Mouse (Mus musculus): ENCODE measurements around the gene Gm35315. TPM values are rescaled to one million over a fixed set of nuclear protein-coding genes. Genes with fewer than 3 reads are reported as not detected.
A peak's percentile ranks its signal among the peaks of the same experiment; 100 is the strongest.
"Not testable (repeated sequence)": the region's sequence is repeated elsewhere in the genome, so short reads cannot be mapped to it uniquely, and the experiment has no call there.

Gene Gm35315
- polyA plus RNA-seq (2015; fragmentation: Nextera tagmentation; extraction: Ambion mirVana): 1.6 and 1.7 TPM in 2 replicates

GRCm38 (mm10) chr5:110094030-110094846 is at the start of gene Gm35315:
Gene Gm35315 (minus strand): TSS chr5:110094420.
- ATAC-seq (ENCODE audit: low FRiP score, low TSS enrichment): peak; percentile 98
- peak within 1 kb of the TSS; percentile 76 for H3K4me2 ChIP-seq (replicated peaks; ENCODE audit: low read depth, low read length)
- H3K9ac ChIP-seq (replicated peaks; ENCODE audit: low read length): peak within 1 kb of the TSS; percentile 72
- H3K4me1 ChIP-seq (ENCODE audit: insufficient read depth, low read length): peaks cover 11% of the 10 kb centered on the region
- H3K4me3 ChIP-seq (ENCODE audit: low read length): peak within 1 kb of the TSS; percentile 68
- H3K27me3 ChIP-seq (ENCODE audit: insufficient read depth, low read length): no peaks in the 10 kb centered on the region
- H3K27ac ChIP-seq (ENCODE audit: low read length): peak within 1 kb of the TSS; percentile 55
- 1% methylated on average over 25 of the region's 25 CpGs for WGBS
- H3K36me3 ChIP-seq (ENCODE audit: insufficient read depth, low read length): no peaks in the 10 kb centered on the region
- H3K9me3 ChIP-seq (ENCODE audit: low read length): no peaks in the 10 kb centered on the region

- Histone ChIP-seq H3K27me3 (ENCODE audit: insufficient read depth, low read length) (no peaks in the 10 kb centered on the region), H3K36me3 (ENCODE audit: insufficient read depth, low read length) (peaks cover 44% of the 10 kb centered on the region), H3K9me3 (ENCODE audit: low read length) (no peaks in the 10 kb centered on the region), H3K4me2 (replicated peaks; ENCODE audit: low read depth, low read length) (no peak overlapping the region), H3K27ac (ENCODE audit: low read length) (no peak overlapping the region), H3K4me3 (ENCODE audit: low read length) (no peak overlapping the region), H3K4me1 (ENCODE audit: insufficient read depth, low read length) (no peaks in the 10 kb centered on the region), H3K9ac (replicated peaks; ENCODE audit: low read length) (no peak overlapping the region)
- WGBS: 88% methylated on average over 5 of the region's 5 CpGs
- no peak for ATAC-seq (ENCODE audit: low FRiP score, low TSS enrichment)
Measured at GRCm38 (mm10) chr5:110143007-110143406, 48.8 kb upstream of the Gm35315 start.

- H3K4me2 ChIP-seq (replicated peaks; ENCODE audit: low read depth, low read length): no peak overlapping the region
- peaks cover 37% of the 10 kb centered on the region for H3K36me3 ChIP-seq (ENCODE audit: insufficient read depth, low read length)
- H3K4me1 ChIP-seq (ENCODE audit: insufficient read depth, low read length): no peaks in the 10 kb centered on the region
- no peak overlapping the region for H3K9ac ChIP-seq (replicated peaks; ENCODE audit: low read length)
- no peak for ATAC-seq (ENCODE audit: low FRiP score, low TSS enrichment)
- no peaks in the 10 kb centered on the region for H3K9me3 ChIP-seq (ENCODE audit: low read length)
- WGBS: 87% methylated on average over 2 of the region's 2 CpGs
- H3K27me3 ChIP-seq (ENCODE audit: insufficient read depth, low read length): no peaks in the 10 kb centered on the region
- H3K27ac ChIP-seq (ENCODE audit: low read length): no peak overlapping the region
- no peak overlapping the region for H3K4me3 ChIP-seq (ENCODE audit: low read length)
Measured at GRCm38 (mm10) chr5:110142309-110142708, 48.1 kb upstream of the Gm35315 start.

- 0 out of 2 replicates have a peak, but pooled peaks cover 11% of the 10 kb centered on the region for H3K4me1 ChIP-seq (ENCODE audit: insufficient read depth, low read length)
- no peak overlapping the region for H3K4me3 ChIP-seq (ENCODE audit: low read length)
- H3K36me3 ChIP-seq (ENCODE audit: insufficient read depth, low read length): peaks cover 25% of the 10 kb centered on the region
- H3K4me2 ChIP-seq (replicated peaks; ENCODE audit: low read depth, low read length): no peak overlapping the region
- H3K27ac ChIP-seq (ENCODE audit: low read length): no peak overlapping the region
- no peaks in the 10 kb centered on the region for H3K9me3 ChIP-seq (ENCODE audit: low read length)
- no peak overlapping the region for H3K9ac ChIP-seq (replicated peaks; ENCODE audit: low read length)
- WGBS: 93% methylated on average over 7 of the region's 7 CpGs
- H3K27me3 ChIP-seq (ENCODE audit: insufficient read depth, low read length): no peaks in the 10 kb centered on the region
- ATAC-seq (ENCODE audit: low FRiP score, low TSS enrichment): no peak
Measured at GRCm38 (mm10) chr5:110140424-110140823, 46.2 kb upstream of the Gm35315 start.

DNA sequence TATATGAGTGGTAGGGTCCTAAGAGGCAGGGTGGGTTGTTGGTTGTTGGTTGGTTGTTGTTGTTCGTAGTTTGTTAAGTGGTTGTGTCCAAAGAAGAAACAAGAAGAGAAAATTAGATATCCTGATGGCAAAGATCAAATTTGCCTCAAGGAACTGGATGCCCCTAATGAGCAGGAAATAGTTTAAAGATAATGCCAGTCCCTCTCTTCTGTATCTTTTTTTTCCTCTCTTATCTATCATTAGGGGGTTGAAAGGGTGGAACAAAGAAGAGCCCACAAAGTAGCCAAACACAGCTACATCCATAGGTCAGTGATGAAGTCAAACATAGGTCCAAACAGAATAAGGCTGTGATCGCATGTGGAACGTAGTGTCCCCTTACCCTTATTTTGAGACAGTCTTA is 45.1 kb upstream of the Gm35315 start:
- Histone ChIP-seq H3K4me2 (replicated peaks; ENCODE audit: low read depth, low read length) (no peak overlapping the region), H3K36me3 (ENCODE audit: insufficient read depth, low read length) (peaks cover 16% of the 10 kb centered on the region), H3K27ac (ENCODE audit: low read length) (no peak overlapping the region), H3K4me3 (ENCODE audit: low read length) (no peak overlapping the region), H3K9ac (replicated peaks; ENCODE audit: low read length) (no peak overlapping the region), H3K4me1 (ENCODE audit: insufficient read depth, low read length) (0 out of 2 replicates have a peak, but pooled peaks cover 11% of the 10 kb centered on the region), H3K27me3 (ENCODE audit: insufficient read depth, low read length) (no peaks in the 10 kb centered on the region), H3K9me3 (ENCODE audit: low read length) (peaks cover 5% of the 10 kb centered on the region; the same call in 1 of the 2 replicates)
- 92% methylated on average over 3 of the region's 3 CpGs for WGBS
- no peak for ATAC-seq (ENCODE audit: low FRiP score, low TSS enrichment)

DNA sequence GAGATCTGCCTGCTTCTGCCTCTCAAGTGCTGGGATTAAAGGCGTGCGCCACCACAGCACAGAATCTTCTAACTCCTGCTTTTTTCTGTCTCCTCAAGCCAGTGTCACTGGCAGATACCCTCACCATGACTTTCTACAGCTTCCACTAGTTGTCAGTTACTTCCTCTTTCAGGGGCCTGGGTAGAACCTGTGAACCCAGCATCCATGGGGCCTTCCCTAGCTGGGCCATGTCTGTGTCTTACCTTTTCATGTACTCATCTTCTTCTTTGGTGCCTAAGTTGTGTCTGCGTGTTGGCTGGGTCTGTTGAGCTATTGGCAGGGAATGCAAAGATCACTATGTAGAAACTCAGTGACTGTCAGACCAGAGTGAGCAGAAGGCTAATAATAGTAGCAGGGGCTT is 43.6 kb upstream of the Gm35315 start:
- ATAC-seq (ENCODE audit: low FRiP score, low TSS enrichment): no peak
- Histone ChIP-seq H3K27me3 (ENCODE audit: insufficient read depth, low read length) (no peaks in the 10 kb centered on the region), H3K9me3 (ENCODE audit: low read length) (peaks cover 14% of the 10 kb centered on the region), H3K27ac (ENCODE audit: low read length) (no peak overlapping the region), H3K36me3 (ENCODE audit: insufficient read depth, low read length) (peaks cover 6% of the 10 kb centered on the region), H3K9ac (replicated peaks; ENCODE audit: low read length) (no peak overlapping the region), H3K4me1 (ENCODE audit: insufficient read depth, low read length) (0 out of 2 replicates have a peak, but pooled peaks cover 11% of the 10 kb centered on the region), H3K4me3 (ENCODE audit: low read length) (no peak overlapping the region), H3K4me2 (replicated peaks; ENCODE audit: low read depth, low read length) (no peak overlapping the region)
- 95% methylated on average over 3 of the region's 3 CpGs for WGBS

- Histone ChIP-seq H3K4me3 (ENCODE audit: low read length) (peak overlapping the region; percentile 95), H3K27me3 (ENCODE audit: insufficient read depth, low read length) (no peaks in the 10 kb centered on the region), H3K4me1 (ENCODE audit: insufficient read depth, low read length) (0 out of 2 replicates have a peak, but pooled peaks cover 11% of the 10 kb centered on the region), H3K9ac (replicated peaks; ENCODE audit: low read length) (peak overlapping the region; percentile 83), H3K4me2 (replicated peaks; ENCODE audit: low read depth, low read length) (peak overlapping the region; percentile 77), H3K27ac (ENCODE audit: low read length) (peak overlapping the region; percentile 55; the same call in 1 of the 2 replicates), H3K36me3 (ENCODE audit: insufficient read depth, low read length) (peaks cover 8% of the 10 kb centered on the region), H3K9me3 (ENCODE audit: low read length) (peaks cover 17% of the 10 kb centered on the region)
- 4% methylated on average over 18 of the region's 18 CpGs for WGBS
- no peak for ATAC-seq (ENCODE audit: low FRiP score, low TSS enrichment)
Measured at GRCm38 (mm10) chr5:110136087-110136464, 41.9 kb upstream of the Gm35315 start.

DNA sequence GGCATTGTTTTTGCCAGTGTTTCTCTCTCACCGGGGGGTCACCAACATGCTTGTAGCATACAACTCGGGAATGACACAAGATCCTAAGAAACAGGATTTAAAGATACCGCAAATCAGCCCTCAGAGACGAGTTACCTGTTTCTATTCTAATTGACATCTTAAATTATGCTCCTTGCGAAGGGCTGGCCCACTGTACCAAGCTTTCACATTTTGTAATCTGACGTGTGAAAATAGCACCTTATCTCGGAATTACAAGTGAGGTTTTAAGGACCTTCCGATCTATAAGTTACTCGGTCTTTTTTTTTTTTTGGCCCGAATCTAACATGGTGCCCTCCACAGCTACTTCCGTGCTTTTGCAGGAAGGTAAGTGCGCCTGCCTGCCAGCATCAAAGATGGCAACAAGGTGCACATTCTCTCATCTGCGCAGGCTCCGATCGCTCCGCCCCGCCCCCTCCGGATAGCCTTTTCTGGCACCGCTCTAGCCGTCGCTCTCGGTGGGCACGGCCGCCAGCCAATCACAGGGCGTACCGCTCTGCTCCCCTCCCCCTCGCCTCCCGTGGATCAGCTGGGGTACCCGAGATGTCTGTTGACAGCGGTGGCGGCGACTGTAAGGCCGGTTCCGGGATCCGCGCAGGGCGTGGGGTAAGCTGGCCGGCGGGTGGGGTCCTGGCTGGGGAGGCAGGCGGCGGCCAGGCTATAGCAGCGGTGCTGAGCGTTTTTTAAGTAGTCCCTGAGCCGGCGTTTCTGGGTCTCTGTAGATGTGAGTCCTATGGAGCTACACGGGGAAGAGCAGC is 41.3 kb upstream of the Gm35315 start, which contains the start of gene Chfr:
Gene Chfr (plus strand): TSS at position 550 of the 794 bp plus-strand sequence.
- Histone ChIP-seq H3K36me3 (ENCODE audit: insufficient read depth, low read length) (peaks cover 11% of the 10 kb centered on the region), H3K27ac (ENCODE audit: low read length) (peak within 1 kb of the TSS; percentile 55; the same call in 1 of the 2 replicates), H3K27me3 (ENCODE audit: insufficient read depth, low read length) (no peaks in the 10 kb centered on the region), H3K9ac (replicated peaks; ENCODE audit: low read length) (peak within 1 kb of the TSS; percentile 83), H3K4me3 (ENCODE audit: low read length) (peak within 1 kb of the TSS; percentile 95), H3K9me3 (ENCODE audit: low read length) (peaks cover 23% of the 10 kb centered on the region), H3K4me1 (ENCODE audit: insufficient read depth, low read length) (0 out of 2 replicates have a peak, but pooled peaks cover 11% of the 10 kb centered on the region), H3K4me2 (replicated peaks; ENCODE audit: low read depth, low read length) (peak within 1 kb of the TSS; percentile 77)
- 3% methylated on average over 46 of the region's 46 CpGs for WGBS
- peak; percentile 99 for ATAC-seq (ENCODE audit: low FRiP score, low TSS enrichment)

GRCm38 (mm10) chr5:110122380-110122779 is 28.2 kb upstream of the Gm35315 start:
- 83% methylated on average over 3 of the region's 3 CpGs for WGBS
- H3K27me3 ChIP-seq (ENCODE audit: insufficient read depth, low read length); H3K9ac ChIP-seq (replicated peaks; ENCODE audit: low read length); H3K27ac ChIP-seq (ENCODE audit: low read length); ATAC-seq (ENCODE audit: low FRiP score, low TSS enrichment); H3K4me2 ChIP-seq (replicated peaks; ENCODE audit: low read depth, low read length); H3K4me3 ChIP-seq (ENCODE audit: low read length); H3K9me3 ChIP-seq (ENCODE audit: low read length); H3K4me1 ChIP-seq (ENCODE audit: insufficient read depth, low read length): not testable (repeated sequence)
- peaks cover 38% of the 10 kb centered on the region for H3K36me3 ChIP-seq (ENCODE audit: insufficient read depth, low read length)
